Mouse (Mus musculus) erythroblast, embryonic 14.5 days (primary cell): ENCODE results near the gene Pik3ca.

Experiments
- GATA1 ChIP-seq: IDR thresholded peaks from 2 replicates; pipeline ENCODE4 v1.6.1; 2012; ENCODE audit warnings: low read length, inconsistent platforms, mixed read lengths
- TAL1 ChIP-seq: IDR thresholded peaks from 3 replicates; pipeline ENCODE4 v1.6.1; 2012; ENCODE audit warnings: low read length, inconsistent platforms, mixed read lengths

DNA sequence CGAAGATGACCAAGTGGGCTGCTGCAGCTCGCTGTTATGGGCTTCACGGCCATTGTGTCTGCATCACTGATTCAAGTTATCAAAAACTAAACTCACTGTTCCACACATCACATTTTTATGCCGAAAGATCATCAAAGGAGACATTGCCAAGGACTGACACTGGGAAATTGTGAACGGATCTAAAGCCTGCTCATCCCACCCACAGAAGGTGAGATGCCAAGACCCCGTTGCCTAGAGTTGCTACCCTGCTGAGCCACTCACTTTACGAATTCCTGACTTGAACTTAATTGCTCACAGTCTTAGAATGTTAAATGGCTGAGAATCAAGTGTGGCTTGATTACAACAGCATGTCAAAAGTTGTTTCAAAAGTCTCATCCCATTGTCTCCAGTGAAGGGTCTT, 73.0 kb downstream of the Pik3ca start:
- TF ChIP-seq GATA1 (no peak), TAL1 (no peak)
